Mouse (Mus musculus) MEL (cell line): ENCODE measurements around the gene Diras1.
A peak's percentile ranks its signal among the peaks of the same experiment; 100 is the strongest.

Experiments used
- CHD2 ChIP-seq: IDR thresholded peaks from 2 replicates; pipeline ENCODE4 v1.6.1; 2011; ENCODE audit warnings: low read length, improper control_type of control experiment
- CTCF ChIP-seq, 3 experiments: IDR thresholded peaks in 2 of 3; conservative IDR thresholded peaks in 1 of 3; 2 replicates each; pipeline ENCODE4 v1.5.1; 2011 to 2012; ENCODE audit warnings: low read length in 3 of 3, low read depth in 2 of 3, mild to moderate bottlenecking in 2 of 3, improper control_type of control experiment in 1 of 3, inconsistent platforms in 1 of 3, mixed read lengths in 1 of 3, moderate library complexity in 1 of 3; ENCODE audit not compliant: control insufficient read depth in 1 of 3, insufficient read depth in 1 of 3, poor library complexity in 1 of 3, severe bottlenecking in 1 of 3
- GATA1 ChIP-seq: IDR thresholded peaks from 2 replicates; pipeline ENCODE4 v1.6.1; 2011; ENCODE audit warnings: low read depth, low read length, improper control_type of control experiment
- HCFC1 ChIP-seq: IDR thresholded peaks from 2 replicates; pipeline ENCODE4 v1.6.1; 2012; ENCODE audit warnings: low read depth, mild to moderate bottlenecking, inconsistent platforms, low read length, improper control_type of control experiment, moderate library complexity
- POLR2A ChIP-seq, 2 experiments: IDR thresholded peaks; 2 replicates each; pipeline ENCODE4 v1.6.1; 2011 to 2012; ENCODE audit warnings: low read length in 2 of 2, mild to moderate bottlenecking in 2 of 2, control low read depth in 1 of 2, improper control_type of control experiment in 1 of 2, low read depth in 1 of 2, moderate library complexity in 1 of 2; ENCODE audit not compliant: control insufficient read depth in 1 of 2, insufficient read depth in 1 of 2, poor library complexity in 1 of 2

DNA sequence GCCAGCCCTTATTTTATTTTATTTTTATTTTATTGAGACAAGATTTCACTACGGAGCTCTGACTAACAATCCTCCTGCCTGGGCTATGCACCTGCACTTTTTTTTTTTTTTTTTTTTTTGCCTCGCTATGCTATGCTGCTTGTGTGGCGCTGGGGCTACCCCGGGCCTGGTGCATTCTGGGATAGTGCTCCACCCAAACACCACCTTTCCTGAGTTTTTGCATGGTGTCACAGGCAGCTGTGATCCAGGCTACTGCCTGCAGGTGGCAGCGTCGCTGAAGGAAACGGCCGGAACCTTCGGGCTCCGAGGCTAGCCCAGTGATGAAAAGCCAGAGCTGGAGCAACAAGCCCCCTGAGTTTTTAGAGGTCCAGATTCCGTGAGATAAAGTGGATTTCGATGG, 26.7 kb downstream of the Diras1 start:
- TF ChIP-seq CTCF (IDR thresholded peaks at IDR 0.05 in 2 of 3, conservative IDR thresholded peaks at IDR 0.05 in 1 of 3; ENCODE audit: control insufficient read depth in 1 of 3, insufficient read depth in 1 of 3, low read depth in 2 of 3, low read length in 3 of 3, poor library complexity in 1 of 3, severe bottlenecking in 1 of 3), result peak; percentile 62 to 91 (median 87)
- TF ChIP-seq CHD2, result no peak
- TF ChIP-seq GATA1, result no peak
- peak; percentile 67 for TF ChIP-seq HCFC1
- TF ChIP-seq POLR2A (IDR thresholded peaks at IDR 0.05; ENCODE audit: control insufficient read depth in 1 of 2, insufficient read depth in 1 of 2, low read depth in 1 of 2, low read length in 2 of 2, poor library complexity in 1 of 2), result 0 out of 4 replicates have a peak, but pooled peaks of 1 of the 2 experiments have one; percentile 18
